Mouse (Mus musculus): ENCODE measurements around the gene Ctsw. TPM values are rescaled to one million over a fixed set of nuclear protein-coding genes. Genes with fewer than 3 reads are reported as not detected.
A peak's percentile ranks its signal among the peaks of the same experiment; 100 is the strongest.

Ctsw gene
- polyA plus RNA-seq, 1 experiment, result 20.6 TPM

DNA sequence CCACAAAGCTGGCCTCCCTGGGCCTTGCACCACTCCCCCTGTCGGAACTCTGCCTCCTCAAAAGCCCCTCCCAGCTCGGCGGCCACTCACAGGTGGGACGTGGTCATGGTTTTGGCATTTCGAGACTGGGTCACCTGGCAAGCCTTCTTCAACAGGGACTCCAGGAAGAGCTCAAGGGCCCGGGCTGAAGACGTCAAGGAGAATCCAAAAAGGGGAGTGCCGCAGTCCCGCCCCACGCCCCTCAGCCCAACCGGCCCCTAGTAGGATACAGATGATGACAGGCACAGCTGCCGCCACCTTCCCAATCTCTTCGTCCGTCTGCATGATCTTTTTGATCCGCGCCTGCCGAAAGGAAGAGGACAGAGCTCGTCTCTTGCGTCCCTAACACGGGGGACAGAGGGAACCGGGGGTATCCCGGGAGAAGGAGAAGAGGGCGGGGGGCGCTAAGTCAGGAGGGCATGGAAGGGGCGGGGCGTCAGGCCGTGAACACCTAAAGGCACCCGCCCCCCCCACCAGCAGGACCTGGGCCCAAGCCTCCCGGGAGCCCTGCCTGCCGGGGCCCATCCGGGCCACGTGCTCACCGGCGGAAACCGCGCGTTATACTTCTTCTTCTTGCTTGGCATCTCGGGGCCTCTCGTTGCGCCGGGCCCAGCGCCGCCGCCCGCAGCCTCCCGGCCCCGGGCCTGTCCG, 44.1 kb downstream of the Ctsw start:
- WGBS, result under 1% methylated on average over 47 of the region's 48 CpGs
- Histone ChIP-seq H3K4me1 (ENCODE audit: control insufficient read depth, insufficient read depth, low read length) (no peaks in the 10 kb centered on the region; the same call in 1 of the 2 replicates), H3K27ac (ENCODE audit: control insufficient read depth, insufficient read depth, low read depth, low read length, poor library complexity) (peak overlapping the region; percentile 86), H3K4me3 (replicated peaks; ENCODE audit: control insufficient read depth, low read depth, low read length) (peak overlapping the region; percentile 66)
- TF ChIP-seq POLR2A (IDR thresholded peaks at IDR 0.05; ENCODE audit: borderline replicate concordance, control insufficient read depth, low read depth, low read length) (no peak), CTCF (IDR thresholded peaks at IDR 0.05; ENCODE audit: control insufficient read depth, insufficient read depth, low read length) (no peak)

DNA sequence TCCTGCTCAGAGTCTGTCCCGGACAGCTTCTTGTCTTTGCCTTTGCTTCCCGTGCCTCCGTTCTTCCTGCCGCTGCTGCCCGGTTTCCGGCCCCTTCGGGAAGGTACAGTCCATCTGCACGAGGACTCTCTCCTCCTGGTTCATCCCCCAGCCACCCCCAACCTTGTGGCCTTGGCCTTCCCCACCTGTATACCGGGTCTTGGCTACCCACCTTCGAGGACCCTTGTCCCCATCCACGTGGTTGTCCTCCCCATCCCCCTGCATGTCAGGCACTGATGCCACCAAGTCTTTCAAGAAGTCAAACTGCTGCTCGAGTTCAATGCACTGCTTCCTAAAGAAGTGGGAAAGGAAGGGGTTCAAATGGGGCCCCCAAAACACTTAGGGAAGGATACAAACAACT, 44.7 kb downstream of the Ctsw start:
- TF ChIP-seq POLR2A (IDR thresholded peaks at IDR 0.05; ENCODE audit: borderline replicate concordance, control insufficient read depth, low read depth, low read length) (no peak), CTCF (IDR thresholded peaks at IDR 0.05; ENCODE audit: control insufficient read depth, insufficient read depth, low read length) (no peak)
- Histone ChIP-seq H3K27ac (ENCODE audit: control insufficient read depth, insufficient read depth, low read depth, low read length, poor library complexity) (peak overlapping the region; percentile 86; the same call in 1 of the 2 replicates), H3K4me1 (ENCODE audit: control insufficient read depth, insufficient read depth, low read length) (no peaks in the 10 kb centered on the region; the same call in 1 of the 2 replicates), H3K4me3 (replicated peaks; ENCODE audit: control insufficient read depth, low read depth, low read length) (no peak overlapping the region)
- 57% methylated on average over 12 of the region's 12 CpGs for WGBS

DNA sequence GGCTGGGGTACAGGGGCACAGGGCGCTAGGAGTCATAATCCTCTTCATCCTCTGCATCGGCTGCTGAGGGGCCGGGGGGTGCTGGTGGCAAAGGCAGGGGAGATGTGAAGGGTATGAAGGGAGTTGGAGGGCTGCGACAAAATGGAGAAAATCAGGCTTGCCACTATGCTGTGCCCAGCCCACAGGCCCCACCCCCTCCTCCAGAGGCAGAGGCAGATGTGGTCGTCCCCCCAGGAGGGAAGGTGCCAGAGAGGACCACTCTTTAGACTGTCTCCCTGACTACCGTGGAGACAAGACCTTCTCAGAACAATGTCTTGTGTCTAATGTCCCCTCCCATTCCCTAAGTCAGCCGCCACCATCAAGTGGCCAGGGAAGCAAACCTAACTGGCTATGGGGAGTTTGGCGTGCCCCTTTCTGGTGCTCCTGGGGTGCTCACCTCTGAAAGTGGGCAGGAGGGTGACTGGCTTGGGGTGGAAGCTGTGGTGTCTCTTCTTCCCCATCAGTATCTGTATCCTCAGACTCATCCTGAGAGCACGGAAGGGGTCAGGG, 45.3 kb downstream of the Ctsw start:
- Histone ChIP-seq H3K4me1 (ENCODE audit: control insufficient read depth, insufficient read depth, low read length) (no peaks in the 10 kb centered on the region; the same call in 1 of the 2 replicates), H3K27ac (ENCODE audit: control insufficient read depth, insufficient read depth, low read depth, low read length, poor library complexity) (no peak overlapping the region), H3K4me3 (replicated peaks; ENCODE audit: control insufficient read depth, low read depth, low read length) (no peak overlapping the region)
- TF ChIP-seq CTCF (IDR thresholded peaks at IDR 0.05; ENCODE audit: control insufficient read depth, insufficient read depth, low read length) (no peak), POLR2A (IDR thresholded peaks at IDR 0.05; ENCODE audit: borderline replicate concordance, control insufficient read depth, low read depth, low read length) (no peak)
- 82% methylated on average over 9 of the region's 9 CpGs for WGBS

DNA sequence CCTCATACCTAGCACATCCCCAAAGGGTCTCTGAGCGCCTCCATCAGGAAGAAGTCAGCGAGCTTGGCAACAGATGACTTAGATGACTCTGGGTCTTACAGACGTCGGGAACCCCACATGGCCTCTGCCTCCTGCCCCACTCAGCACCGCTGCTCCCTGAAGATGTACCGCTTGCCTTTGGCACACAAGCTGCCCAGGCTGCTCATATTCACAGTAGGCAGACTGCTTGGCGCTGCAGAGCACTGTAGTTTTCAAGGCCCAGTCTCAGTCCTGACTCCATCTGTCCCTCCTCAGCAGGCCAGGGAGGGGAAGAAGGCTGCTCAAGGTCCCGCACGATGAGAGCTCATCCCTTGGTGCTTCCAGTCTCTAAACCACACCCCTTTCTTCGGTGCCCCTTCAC, 46.0 kb downstream of the Ctsw start:
- Histone ChIP-seq H3K27ac (ENCODE audit: control insufficient read depth, insufficient read depth, low read depth, low read length, poor library complexity) (no peak overlapping the region), H3K4me3 (replicated peaks; ENCODE audit: control insufficient read depth, low read depth, low read length) (no peak overlapping the region), H3K4me1 (ENCODE audit: control insufficient read depth, insufficient read depth, low read length) (no peaks in the 10 kb centered on the region; the same call in 1 of the 2 replicates)
- TF ChIP-seq CTCF (IDR thresholded peaks at IDR 0.05; ENCODE audit: control insufficient read depth, insufficient read depth, low read length), result no peak
- TF ChIP-seq POLR2A (IDR thresholded peaks at IDR 0.05; ENCODE audit: borderline replicate concordance, control insufficient read depth, low read depth, low read length), result no peak
- 79% methylated on average over 10 of the region's 10 CpGs for WGBS

DNA sequence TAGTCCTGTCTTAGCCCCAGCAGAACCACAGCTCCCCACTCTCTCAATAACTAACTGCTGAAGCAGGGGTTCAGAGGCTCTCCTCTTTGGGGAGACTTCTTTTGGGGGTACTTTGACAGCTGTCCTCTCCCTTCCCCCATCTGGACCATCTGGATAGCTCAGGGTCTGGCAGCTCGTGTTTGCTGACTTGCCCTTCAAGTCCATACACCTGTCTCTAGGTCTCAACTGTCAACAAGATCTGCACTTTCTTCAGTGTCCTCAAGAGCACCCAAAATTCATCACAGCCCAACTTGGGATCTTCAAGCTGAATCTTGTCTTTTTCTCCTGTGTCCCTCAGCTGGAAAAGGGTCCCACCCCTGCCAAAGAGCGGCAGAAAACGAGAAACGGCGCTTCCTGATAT, 46.5 kb downstream of the Ctsw start:
- H3K27ac ChIP-seq (ENCODE audit: control insufficient read depth, insufficient read depth, low read depth, low read length, poor library complexity), result no peak overlapping the region
- no peaks in the 10 kb centered on the region for H3K4me1 ChIP-seq (ENCODE audit: control insufficient read depth, insufficient read depth, low read length)
- no peak overlapping the region for H3K4me3 ChIP-seq (replicated peaks; ENCODE audit: control insufficient read depth, low read depth, low read length)
- TF ChIP-seq POLR2A (IDR thresholded peaks at IDR 0.05; ENCODE audit: borderline replicate concordance, control insufficient read depth, low read depth, low read length), result no peak
- no peak for TF ChIP-seq CTCF (IDR thresholded peaks at IDR 0.05; ENCODE audit: control insufficient read depth, insufficient read depth, low read length)
- WGBS, result 82% methylated on average over 5 of the region's 5 CpGs

DNA sequence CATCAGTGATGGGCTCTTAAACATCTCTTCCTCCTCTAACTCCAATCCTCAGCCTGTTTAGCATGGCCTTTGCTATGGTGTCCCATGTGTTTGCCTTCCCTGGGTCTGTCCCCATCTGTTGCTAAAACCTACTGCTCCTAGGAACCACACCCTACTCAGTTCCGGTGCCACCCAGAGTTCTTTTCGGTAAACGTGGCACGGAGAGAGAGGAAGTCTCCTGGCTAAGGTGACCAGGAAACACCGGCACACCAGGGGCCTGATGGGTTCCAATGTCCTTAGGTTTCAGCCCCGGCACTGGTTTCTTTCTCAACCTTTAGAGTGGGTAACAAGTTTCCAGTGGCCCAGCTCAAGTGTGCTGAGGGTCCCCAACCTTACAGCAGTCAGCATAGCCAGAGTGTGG, 47.7 kb downstream of the Ctsw start:
- WGBS, result 78% methylated on average over 6 of the region's 6 CpGs
- H3K4me1 ChIP-seq (ENCODE audit: control insufficient read depth, insufficient read depth, low read length), result no peaks in the 10 kb centered on the region
- TF ChIP-seq CTCF (IDR thresholded peaks at IDR 0.05; ENCODE audit: control insufficient read depth, insufficient read depth, low read length) (no peak), POLR2A (IDR thresholded peaks at IDR 0.05; ENCODE audit: borderline replicate concordance, control insufficient read depth, low read depth, low read length) (no peak)
- H3K4me3 ChIP-seq (replicated peaks; ENCODE audit: control insufficient read depth, low read depth, low read length), result no peak overlapping the region
- H3K27ac ChIP-seq (ENCODE audit: control insufficient read depth, insufficient read depth, low read depth, low read length, poor library complexity), result no peak overlapping the region

DNA sequence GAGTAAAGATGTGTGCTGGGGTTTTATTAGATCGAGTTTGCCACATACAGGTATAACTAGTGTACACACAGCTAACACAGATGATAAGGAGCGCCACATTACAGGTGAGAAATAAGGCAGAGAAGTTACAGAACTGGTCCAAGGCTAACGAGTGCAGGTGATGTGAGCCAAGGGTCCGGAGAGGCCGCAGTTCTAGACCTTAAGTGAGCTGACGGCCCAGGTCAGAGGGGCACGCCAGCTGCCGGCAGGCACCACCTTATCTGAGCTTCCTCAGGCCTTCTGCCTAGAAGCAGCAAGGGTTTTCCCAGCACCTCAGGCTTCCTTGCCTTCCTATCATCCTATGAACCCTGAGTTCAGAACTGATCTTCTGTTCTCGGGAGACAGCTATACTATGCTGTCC, 48.7 kb downstream of the Ctsw start:
- Histone ChIP-seq H3K4me3 (replicated peaks; ENCODE audit: control insufficient read depth, low read depth, low read length) (no peak overlapping the region), H3K27ac (ENCODE audit: control insufficient read depth, insufficient read depth, low read depth, low read length, poor library complexity) (no peak overlapping the region), H3K4me1 (ENCODE audit: control insufficient read depth, insufficient read depth, low read length) (no peaks in the 10 kb centered on the region)
- TF ChIP-seq CTCF (IDR thresholded peaks at IDR 0.05; ENCODE audit: control insufficient read depth, insufficient read depth, low read length) (no peak), POLR2A (IDR thresholded peaks at IDR 0.05; ENCODE audit: borderline replicate concordance, control insufficient read depth, low read depth, low read length) (no peak)
- WGBS, result 81% methylated on average over 9 of the region's 9 CpGs

DNA sequence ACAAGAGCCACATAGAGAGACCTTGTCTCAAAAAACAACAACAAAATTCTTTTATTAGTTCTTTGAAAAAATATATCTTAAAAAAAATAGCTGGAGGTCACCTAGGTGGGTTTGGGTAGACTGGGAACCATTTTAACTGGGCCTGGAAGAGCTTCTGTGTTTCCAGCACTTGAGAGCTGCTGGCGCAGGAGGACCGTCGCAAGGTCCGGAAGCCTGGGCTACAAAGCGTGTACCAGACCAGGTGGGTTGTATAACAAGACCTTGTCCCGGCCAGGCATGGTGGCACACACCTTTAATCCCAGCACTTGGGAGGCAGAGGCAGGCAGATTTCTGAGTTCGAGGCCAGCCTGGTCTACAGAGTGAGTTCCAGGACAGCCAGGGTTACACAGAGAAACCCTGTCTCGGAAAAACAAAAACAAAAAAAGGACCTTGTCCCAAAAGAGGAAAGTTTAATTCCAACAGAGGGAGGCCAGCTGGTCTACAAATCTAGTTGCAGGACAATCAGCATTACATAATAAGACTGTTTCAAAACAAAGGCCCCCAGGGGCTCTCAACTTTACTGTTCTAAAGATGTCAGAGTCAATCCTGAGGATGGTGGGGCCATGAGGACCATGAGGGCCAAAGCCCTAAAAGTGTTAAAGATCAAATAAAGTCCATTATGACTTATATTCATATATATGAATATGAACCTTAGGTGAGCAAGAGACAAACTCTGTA, 49.4 kb downstream of the Ctsw start:
- TF ChIP-seq CTCF (IDR thresholded peaks at IDR 0.05; ENCODE audit: control insufficient read depth, insufficient read depth, low read length), result no peak
- no peak for TF ChIP-seq POLR2A (IDR thresholded peaks at IDR 0.05; ENCODE audit: borderline replicate concordance, control insufficient read depth, low read depth, low read length)
- 95% methylated on average over 8 of the region's 8 CpGs for WGBS
- Histone ChIP-seq H3K4me3 (replicated peaks; ENCODE audit: control insufficient read depth, low read depth, low read length) (no peak overlapping the region), H3K27ac (ENCODE audit: control insufficient read depth, insufficient read depth, low read depth, low read length, poor library complexity) (no peak overlapping the region), H3K4me1 (ENCODE audit: control insufficient read depth, insufficient read depth, low read length) (no peaks in the 10 kb centered on the region)

Other genes with a start within 250 kb of the Ctsw start
- gene Pacs1, start 195.4 kb downstream of the Ctsw start, polyA plus RNA-seq (2011; ENCODE audit: insufficient read depth, insufficient read length, low replicate concordance, missing spikeins), result 12.0 and 16.5 TPM in 2 replicates
- gene Sf3b2, start 173.1 kb downstream of the Ctsw start, polyA plus RNA-seq (2011; ENCODE audit: insufficient read depth, insufficient read length, low replicate concordance, missing spikeins), result 83.5 and 101 TPM in 2 replicates
- 0.82 TPM in 1 of 2 replicates, not detected in the other for gene Gal3st3, start 170.2 kb downstream of the Ctsw start, polyA plus RNA-seq (2011; ENCODE audit: insufficient read depth, insufficient read length, low replicate concordance, missing spikeins)
- not detected in 2 replicates for gene Catsper1, start 132.8 kb downstream of the Ctsw start, polyA plus RNA-seq (2011; ENCODE audit: insufficient read depth, insufficient read length, low replicate concordance, missing spikeins)
- not detected in 2 replicates for gene Cst6, start 118.9 kb downstream of the Ctsw start, polyA plus RNA-seq (2011; ENCODE audit: insufficient read depth, insufficient read length, low replicate concordance, missing spikeins)
- 26.5 and 37.8 TPM in 2 replicates for gene Eif1ad, start 101.8 kb downstream of the Ctsw start, polyA plus RNA-seq (2011; ENCODE audit: insufficient read depth, insufficient read length, low replicate concordance, missing spikeins)
- gene Banf1, start 101.3 kb downstream of the Ctsw start, polyA plus RNA-seq (2011; ENCODE audit: insufficient read depth, insufficient read length, low replicate concordance, missing spikeins), result 117 and 121 TPM in 2 replicates
- 161 and 213 TPM in 2 replicates for gene Sart1, start 79.8 kb downstream of the Ctsw start, polyA plus RNA-seq (2011; ENCODE audit: insufficient read depth, insufficient read length, low replicate concordance, missing spikeins)
- gene Tsga10ip, start 66.0 kb downstream of the Ctsw start, polyA plus RNA-seq (2011; ENCODE audit: insufficient read depth, insufficient read length, low replicate concordance, missing spikeins), result not detected in 2 replicates
- gene Drap1, start 43.5 kb downstream of the Ctsw start, polyA plus RNA-seq (2011; ENCODE audit: insufficient read depth, insufficient read length, low replicate concordance, missing spikeins), result 169 and 195 TPM in 2 replicates
- 7.0 and 21.5 TPM in 2 replicates for gene AI837181, start 43.4 kb downstream of the Ctsw start, polyA plus RNA-seq (2011; ENCODE audit: insufficient read depth, insufficient read length, low replicate concordance, missing spikeins)
- gene Fosl1, start 21.0 kb downstream of the Ctsw start, polyA plus RNA-seq (2011; ENCODE audit: insufficient read depth, insufficient read length, low replicate concordance, missing spikeins), result not detected in 2 replicates
- 4.3 and 8.0 TPM in 2 replicates for gene Ccdc85b, start 10.6 kb downstream of the Ctsw start, polyA plus RNA-seq (2011; ENCODE audit: insufficient read depth, insufficient read length, low replicate concordance, missing spikeins)
- gene Fibp, start 7.9 kb downstream of the Ctsw start, polyA plus RNA-seq (2011; ENCODE audit: insufficient read depth, insufficient read length, low replicate concordance, missing spikeins), result 76.0 and 88.6 TPM in 2 replicates
- gene Efemp2, start 5.4 kb upstream of the Ctsw start, polyA plus RNA-seq (2011; ENCODE audit: insufficient read depth, insufficient read length, low replicate concordance, missing spikeins), result 229 and 236 TPM in 2 replicates
- gene Mus81, start 19.9 kb upstream of the Ctsw start, polyA plus RNA-seq (2011; ENCODE audit: insufficient read depth, insufficient read length, low replicate concordance, missing spikeins), result 43.1 and 55.9 TPM in 2 replicates
- gene Cfl1, start 21.9 kb upstream of the Ctsw start, polyA plus RNA-seq (2011; ENCODE audit: insufficient read depth, insufficient read length, low replicate concordance, missing spikeins), result 441 and 478 TPM in 2 replicates
- gene 1700020D05Rik, start 35.3 kb upstream of the Ctsw start, polyA plus RNA-seq (2011; ENCODE audit: insufficient read depth, insufficient read length, low replicate concordance, missing spikeins), result 4.0 and 4.8 TPM in 2 replicates
- 15.6 and 32.5 TPM in 2 replicates for gene Snx32, start 42.0 kb upstream of the Ctsw start, polyA plus RNA-seq (2011; ENCODE audit: insufficient read depth, insufficient read length, low replicate concordance, missing spikeins)
- gene Ovol1, start 92.1 kb upstream of the Ctsw start, polyA plus RNA-seq (2011; ENCODE audit: insufficient read depth, insufficient read length, low replicate concordance, missing spikeins), result not detected in 2 replicates
- 7.4 and 12.4 TPM in 2 replicates for gene Ap5b1, start 99.5 kb upstream of the Ctsw start, polyA plus RNA-seq (2011; ENCODE audit: insufficient read depth, insufficient read length, low replicate concordance, missing spikeins)
- 68.6 and 132 TPM in 2 replicates for gene Rnaseh2c, start 133.4 kb upstream of the Ctsw start, polyA plus RNA-seq (2011; ENCODE audit: insufficient read depth, insufficient read length, low replicate concordance, missing spikeins)
- 41.5 and 87.3 TPM in 2 replicates for gene Kat5, start 141.7 kb upstream of the Ctsw start, polyA plus RNA-seq (2011; ENCODE audit: insufficient read depth, insufficient read length, low replicate concordance, missing spikeins)
- 17.3 and 36.3 TPM in 2 replicates for gene Rela, start 169.0 kb upstream of the Ctsw start, polyA plus RNA-seq (2011; ENCODE audit: insufficient read depth, insufficient read length, low replicate concordance, missing spikeins)
- gene Sipa1, start 195.2 kb upstream of the Ctsw start, polyA plus RNA-seq (2011; ENCODE audit: insufficient read depth, insufficient read length, low replicate concordance, missing spikeins), result 72.2 and 101 TPM in 2 replicates
- 26.8 and 60.5 TPM in 2 replicates for gene Map3k11, start 220.2 kb upstream of the Ctsw start, polyA plus RNA-seq (2011; ENCODE audit: insufficient read depth, insufficient read length, low replicate concordance, missing spikeins)
- gene Pcnx3, start 220.4 kb upstream of the Ctsw start, polyA plus RNA-seq (2011; ENCODE audit: insufficient read depth, insufficient read length, low replicate concordance, missing spikeins), result 43.5 and 99.7 TPM in 2 replicates
- gene Kcnk7, start 235.9 kb upstream of the Ctsw start, polyA plus RNA-seq (2011; ENCODE audit: insufficient read depth, insufficient read length, low replicate concordance, missing spikeins), result not detected in 2 replicates

Measured in bone marrow, adult 2 months (tissue).